Mouse (Mus musculus) heart, adult 2 months (tissue): ENCODE measurements around the gene Ccdc51.

ENCODE experiments used
- CTCF ChIP-seq: fragments of 200-600 bp; IDR thresholded peaks from 2 replicates; pipeline ENCODE4 v1.8.1; 2022; ENCODE audit warnings: antibody characterized with exemption, mild to moderate bottlenecking, moderate library complexity
- EP300 ChIP-seq: fragments of 200-500 bp; IDR thresholded peaks from 2 replicates; pipeline ENCODE4 v1.6.1; 2011; ENCODE audit warnings: low read depth, low read length, control low read depth; ENCODE audit not compliant: insufficient read depth
- POLR2A ChIP-seq: fragments of 200-500 bp; IDR thresholded peaks from 2 replicates; pipeline ENCODE4 v1.6.1; 2011; ENCODE audit warnings: mild to moderate bottlenecking, low read depth, low read length, control low read depth; ENCODE audit not compliant: insufficient read depth

DNA sequence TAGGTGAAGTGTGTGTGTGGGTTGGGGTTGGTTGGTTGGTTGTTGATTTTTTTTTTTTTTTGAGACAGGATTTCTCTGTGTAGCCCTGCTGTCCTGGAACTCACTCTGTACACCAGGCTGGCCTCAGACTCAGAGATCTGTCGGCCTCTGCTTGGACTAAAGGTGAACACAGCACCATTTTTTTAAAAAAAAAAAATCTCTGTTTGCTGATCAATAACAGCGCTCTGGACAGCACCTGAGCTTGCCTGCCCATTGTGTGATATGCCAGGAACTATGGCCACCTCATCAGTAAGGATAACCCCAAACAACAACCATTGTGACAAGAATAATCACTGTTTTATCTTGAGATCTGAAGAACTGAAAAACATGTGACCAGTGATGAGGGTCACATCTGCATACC lies 42.8 kb downstream of the Ccdc51 start:
- TF ChIP-seq CTCF (no peak), POLR2A (no peak), EP300 (no peak)
